Mouse (Mus musculus) forelimb bud, embryonic 11.5 days (tissue): ENCODE data around the gene Slc25a22.

Experiments used
- DNase-seq: peaks from one replicate; pipeline ENCODE4 v3.0.0-alpha.2; 2012; ENCODE audit warnings: low read depth, low spot score

The Slc25a22 gene

DNA sequence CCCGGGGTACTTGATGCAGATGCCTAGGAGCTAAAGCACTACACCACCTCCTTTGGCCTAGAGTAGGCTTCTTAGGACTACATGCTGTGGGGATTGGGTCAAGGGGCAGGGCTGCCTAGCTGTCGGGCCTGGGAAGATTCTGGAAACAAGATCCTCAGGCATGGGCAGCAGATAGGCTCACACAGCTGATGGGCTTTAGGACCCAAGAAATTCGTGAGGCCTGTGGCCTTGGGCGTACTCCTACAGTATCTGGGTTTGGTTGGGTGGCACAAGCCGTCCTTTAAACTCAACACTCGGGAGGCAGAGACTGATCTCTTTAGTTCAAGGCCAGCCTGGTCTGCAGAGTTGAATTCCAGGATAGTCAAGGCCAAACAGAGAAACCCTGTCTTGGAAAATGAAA, 34.5 kb upstream of the Slc25a22 start:
- DNase-seq, result no peak

DNA sequence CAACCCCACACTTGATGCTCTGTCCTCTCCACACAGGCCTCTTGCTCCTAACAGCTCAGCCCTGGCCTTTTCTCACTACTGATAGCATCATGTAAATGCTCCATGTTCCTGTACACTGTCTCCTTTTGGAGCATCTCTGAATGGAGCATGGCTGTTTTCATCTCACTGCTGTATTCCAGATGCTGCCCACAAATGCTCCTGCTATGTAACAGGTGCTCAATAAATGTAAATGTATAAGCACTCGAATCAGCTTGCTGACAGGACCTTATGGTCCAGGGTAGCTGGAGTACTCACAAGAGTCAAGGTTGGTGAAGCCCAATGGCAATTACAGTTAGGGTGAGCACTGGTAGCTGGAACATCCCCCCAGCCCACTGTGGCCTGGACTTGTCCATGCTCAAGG, 33.5 kb upstream of the Slc25a22 start:
- no peak for DNase-seq

GRCm38 (mm10) chr7:141470637-141470944, 32.9 kb upstream of the Slc25a22 start:
- no peak for DNase-seq

DNA sequence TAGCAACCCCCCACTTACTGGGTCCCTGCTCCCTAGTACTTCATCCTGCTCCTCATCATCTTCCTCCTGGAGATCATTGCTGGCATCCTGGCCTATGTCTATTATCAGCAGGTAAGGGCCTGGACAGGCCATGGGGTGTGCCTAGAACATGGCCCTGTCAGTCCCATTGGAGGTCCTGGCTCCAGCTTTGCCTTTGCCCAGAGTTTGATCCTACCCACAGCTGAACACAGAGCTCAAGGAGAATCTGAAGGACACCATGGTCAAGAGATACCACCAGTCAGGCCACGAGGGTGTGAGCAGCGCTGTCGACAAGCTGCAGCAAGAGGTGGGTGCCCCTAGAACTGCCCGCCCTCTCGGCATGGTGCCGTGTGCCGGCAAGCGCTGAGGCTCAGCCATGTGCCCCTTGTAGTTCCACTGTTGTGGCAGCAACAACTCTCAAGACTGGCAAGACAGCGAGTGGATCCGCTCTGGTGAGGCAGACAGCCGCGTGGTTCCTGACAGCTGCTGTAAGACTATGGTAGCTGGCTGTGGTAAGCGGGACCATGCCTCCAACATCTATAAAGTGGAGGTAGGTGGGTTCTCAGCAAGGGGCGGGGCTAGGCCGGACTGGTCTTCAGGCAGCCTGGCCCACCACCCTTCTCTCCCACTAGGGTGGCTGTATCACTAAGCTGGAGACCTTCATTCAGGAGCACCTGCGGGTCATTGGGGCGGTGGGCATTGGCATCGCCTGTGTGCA, 32.4 kb upstream of the Slc25a22 start:
- DNase-seq, result no peak

DNA sequence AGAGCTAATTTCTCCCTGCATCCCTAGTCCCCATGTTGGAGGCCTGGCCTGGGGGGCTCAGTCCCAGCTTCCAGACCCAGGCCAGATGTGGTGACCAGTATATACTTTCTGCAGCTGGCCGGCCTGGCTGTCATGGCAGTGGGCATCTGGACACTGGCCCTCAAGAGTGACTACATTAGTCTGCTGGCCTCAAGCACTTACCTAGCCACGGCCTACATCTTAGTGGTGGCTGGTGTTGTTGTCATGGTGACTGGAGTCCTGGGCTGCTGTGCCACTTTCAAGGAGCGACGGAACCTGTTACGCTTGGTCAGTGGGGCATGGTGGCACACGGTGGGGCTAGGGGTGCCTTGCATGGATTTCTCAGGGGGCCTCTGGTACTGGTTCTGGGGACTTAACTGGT, 31.7 kb upstream of the Slc25a22 start:
- DNase-seq, result no peak

GRCm38 (mm10) chr7:141468522-141469211, 31.0 kb upstream of the Slc25a22 start:
- DNase-seq, result peak; percentile 65

DNA sequence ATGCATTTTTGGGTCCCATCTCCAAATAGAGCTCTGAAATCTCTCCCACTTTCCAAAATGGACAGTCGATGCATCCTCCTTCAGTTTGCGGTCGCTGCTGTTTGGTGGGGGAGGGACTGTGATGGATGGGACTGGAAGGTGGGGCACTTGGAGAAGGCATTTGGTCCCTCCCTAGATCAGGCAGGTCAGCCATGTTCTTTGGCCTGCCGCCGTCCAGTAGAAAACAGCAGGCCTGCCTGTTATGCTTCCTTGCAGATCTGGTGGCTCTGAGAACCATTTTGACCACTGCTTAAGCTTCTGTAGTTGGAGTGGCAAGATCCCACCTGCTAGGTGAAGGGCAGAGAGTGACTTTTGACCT, 30.5 kb upstream of the Slc25a22 start:
- no peak for DNase-seq

DNA sequence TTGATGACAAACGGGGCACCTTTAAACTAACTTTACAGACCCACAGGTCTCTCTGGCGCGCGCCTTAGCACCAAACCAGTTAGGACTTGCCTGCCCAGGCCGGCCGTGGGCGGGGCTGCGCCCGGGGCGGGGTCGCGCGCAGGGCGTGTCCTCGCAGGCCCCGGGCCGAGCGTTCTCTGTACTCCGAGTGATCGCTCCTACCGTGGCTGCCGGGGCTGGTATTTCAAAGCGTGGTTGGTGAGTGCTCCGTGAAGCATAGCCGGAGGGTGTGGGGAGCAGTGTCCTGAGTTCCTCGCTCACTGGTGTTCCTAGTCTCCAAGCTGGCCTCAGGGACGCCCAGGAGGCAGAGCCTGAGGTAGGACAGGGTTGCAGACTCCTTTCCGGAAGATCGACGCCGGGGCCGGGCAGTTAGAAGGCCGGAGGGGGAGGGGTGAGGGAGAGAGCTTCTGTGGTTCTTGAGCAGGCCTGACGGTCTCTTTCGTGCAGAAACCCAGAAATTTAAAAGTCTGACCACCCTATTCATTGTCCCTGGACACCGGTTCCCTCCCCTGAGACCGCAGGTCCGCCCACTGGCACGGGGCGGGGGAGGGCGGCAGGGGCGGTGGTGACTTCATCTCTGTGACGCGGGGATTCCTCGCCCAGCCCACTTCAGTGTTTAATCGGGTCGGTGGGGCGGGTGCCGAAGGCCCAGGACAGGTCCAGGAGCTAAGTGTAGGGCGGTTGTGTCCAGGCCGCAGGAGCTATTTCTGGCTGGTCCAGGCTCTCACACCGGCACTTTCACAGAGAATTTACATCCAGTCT, 29.7 kb upstream of the Slc25a22 start, which contains the start of gene Cd151:
Gene Cd151, plus strand, starts transcription at position 163 of the 801 bp plus-strand sequence.
- DNase-seq, result peak; percentile 72

GRCm38 (mm10) chr7:141466607-141467148, 29.0 kb upstream of the Slc25a22 start:
- no peak for DNase-seq

- DNase-seq, result no peak
These were observed 28.3 kb upstream of the Slc25a22 start for GRCm38 (mm10) chr7:141466045-141466394.

DNA sequence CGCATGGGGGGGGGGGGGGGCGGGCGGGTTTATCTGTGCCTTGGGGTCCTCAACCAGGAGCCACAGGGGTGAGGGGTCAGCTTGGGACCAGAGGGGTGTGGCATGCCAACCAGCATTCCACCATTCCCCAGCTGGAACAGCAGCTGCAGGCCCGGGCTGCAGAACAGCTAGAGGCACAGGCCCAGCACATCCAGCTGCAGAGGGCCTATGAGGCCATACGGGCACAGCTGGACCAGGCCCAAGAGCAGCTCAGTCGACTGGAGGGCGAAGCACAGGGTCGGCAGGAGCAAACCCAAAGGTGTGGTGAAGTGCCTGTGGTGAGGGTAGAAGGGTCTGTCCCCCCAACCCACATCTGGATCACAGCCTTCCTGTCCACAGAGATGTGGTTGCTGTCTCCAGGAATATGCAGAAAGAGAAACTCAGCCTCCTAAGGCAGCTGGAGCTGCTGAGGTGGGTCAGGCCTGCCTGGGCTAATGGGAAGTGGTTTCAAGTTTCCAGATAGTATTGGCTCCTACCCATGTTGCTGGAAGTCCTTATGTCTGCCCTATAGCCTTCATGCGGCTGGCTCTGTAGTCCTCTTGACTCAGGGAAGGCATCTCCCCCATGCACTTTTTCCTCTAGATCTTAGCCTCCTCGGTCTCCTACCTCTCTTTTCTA, 27.8 kb upstream of the Slc25a22 start:
- no peak for DNase-seq

DNA sequence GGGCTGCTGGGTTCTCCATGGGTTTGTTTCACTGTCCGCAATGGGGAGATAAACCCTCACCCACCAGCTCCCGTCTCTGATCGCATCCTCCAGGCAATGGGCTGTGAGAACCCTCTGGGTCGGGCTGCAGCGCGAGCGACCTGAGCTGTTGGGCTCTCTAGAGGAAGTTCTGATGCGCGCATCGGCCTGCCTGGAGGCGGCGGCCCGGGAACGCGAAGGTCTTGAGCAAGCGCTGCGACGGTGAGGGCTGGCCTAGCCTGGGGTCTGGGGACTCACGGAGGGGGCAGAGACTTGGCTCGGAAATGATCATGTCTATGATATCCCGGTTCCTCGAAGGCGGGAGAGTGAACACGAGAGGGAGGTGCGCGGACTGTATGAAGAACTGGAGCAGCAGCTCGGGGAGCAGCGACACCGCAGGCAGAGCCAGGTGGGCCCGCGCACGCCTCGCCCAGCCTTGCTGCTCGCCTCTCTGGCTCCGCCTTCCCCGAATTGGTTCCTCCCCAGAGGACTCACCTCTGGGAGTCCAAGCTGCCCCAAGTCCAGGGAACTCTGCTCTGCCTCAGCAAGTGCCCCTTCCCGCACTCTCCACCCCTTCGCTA, 27.0 kb upstream of the Slc25a22 start:
- DNase-seq, result no peak

DNA sequence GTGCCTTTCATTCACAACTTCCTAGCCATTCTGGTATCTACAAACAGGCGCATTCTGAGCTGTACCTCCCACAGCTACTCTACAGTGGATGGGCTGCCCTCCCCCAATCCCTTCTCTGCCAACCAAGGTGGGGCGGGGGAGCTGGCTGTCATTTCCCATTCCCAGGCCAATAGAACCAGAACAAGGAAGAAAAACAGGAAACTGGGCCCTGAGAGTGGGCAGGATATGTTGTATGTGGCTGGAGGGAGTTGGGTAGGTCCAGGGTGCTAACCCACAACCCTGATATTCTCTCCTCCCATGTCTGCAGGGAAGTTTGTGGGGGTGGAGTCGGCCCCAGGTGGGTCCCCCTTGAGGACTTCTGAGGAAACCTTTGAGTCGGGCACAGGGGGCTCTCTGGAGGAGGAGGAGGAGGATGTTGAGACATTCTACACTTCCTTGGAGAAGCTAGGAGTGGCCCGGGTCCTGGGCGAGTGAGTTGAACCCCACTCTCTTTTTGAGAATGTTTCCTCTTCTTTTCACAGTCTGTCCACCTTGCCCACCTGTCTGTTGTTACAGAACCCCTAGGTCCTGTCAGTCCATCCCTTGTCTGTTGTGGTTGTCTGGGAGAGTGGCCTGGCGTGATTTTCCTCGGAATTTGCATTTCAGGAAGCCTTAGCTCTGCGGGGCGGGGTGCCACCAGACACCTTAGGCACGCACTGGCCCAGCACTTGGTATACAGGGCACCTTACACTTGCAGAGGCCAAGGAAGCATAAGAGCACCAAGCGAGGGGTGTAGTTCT, 26.3 kb upstream of the Slc25a22 start:
- DNase-seq, result no peak

DNA sequence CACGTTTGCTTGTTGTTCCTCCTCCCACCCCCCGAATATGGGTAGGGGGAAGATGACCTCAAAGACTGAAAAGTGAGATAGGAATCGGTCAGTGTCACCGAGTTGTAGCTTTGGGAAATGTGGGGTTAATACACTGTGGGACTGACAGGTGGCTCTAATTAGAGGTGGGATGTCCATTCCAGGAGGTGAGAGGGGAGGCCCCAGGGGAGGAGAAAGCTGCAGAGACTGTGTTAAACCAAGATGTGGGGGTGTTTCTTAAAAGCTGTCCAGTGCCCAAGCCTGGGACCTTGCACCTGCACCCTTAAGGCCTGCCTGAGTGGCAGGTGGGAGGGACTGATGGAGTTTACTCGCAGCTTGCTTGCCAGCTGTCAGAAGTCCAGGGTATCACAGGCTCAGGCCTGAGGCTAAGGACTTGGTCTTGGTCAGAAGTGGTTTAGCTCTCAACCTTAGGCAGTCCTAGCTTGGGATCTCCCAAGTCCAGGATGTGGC, 24.7 kb upstream of the Slc25a22 start:
- no peak for DNase-seq

DNA sequence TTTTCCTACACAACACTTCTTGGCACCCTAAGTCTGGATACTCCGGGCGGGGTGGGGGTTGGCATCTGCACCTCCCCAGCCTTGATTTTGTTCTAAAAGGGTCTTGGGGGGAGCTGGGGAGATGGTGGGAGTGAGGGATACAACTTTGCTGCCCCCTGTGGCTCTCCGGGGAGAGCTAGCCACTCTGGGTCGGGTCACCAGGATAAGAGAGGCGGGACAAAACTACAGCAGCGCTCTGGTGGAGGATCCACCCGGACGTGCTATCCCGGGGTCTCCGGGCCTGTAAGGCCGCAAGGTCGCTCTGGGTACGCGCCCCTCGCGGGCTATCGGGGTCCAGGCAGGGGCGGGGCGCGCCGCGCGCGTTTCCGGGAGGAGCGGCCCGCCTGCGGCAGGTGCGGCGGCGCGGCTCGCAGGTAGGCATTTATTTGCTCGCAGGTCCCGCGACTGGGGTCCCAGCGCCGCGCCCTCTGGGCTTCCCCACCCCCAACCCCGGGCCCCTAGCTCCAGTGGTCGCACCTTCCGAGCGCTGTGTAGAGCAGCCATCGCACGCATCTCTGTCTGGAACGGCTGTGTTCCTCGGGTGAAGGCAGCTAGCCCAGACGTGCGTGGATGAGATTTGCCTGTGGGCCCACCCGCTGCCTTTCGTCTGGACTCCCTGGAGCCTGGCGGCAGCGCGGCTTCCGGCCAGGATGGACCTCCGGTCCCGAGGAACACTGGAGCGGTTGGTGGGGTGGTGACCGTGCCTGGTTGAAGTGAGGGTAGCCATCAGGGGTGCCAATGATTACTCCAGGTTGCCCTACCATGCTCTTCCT, 24.0 kb upstream of the Slc25a22 start:
- DNase-seq, result no peak

- DNase-seq, result no peak
These were observed 22.9 kb upstream of the Slc25a22 start, which contains the start of gene Cracr2b for GRCm38 (mm10) chr7:141460391-141461113. Cracr2b (plus strand) TSS chr7:141461094.

DNA sequence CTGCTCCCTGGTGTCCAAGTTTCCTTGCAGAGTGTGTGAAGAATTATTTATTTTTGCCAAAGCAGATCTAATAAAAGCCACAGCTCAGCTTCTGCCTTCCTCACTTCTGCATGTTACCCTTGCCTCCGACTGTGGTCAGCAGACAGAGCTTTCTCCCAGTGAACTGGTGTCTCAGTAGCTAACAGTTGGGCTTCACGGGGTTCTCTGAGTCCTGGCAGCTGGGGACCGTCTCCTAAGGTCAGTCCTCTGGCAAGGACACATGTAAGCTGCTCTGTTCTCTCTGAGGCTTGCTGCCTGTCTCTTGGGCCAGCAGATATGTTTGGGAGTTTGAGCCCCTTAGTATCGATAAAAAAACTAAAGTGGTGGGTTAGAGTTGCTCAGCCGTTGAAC, 22.3 kb upstream of the Slc25a22 start:
- DNase-seq, result no peak

GRCm38 (mm10) chr7:141459301-141459711, 21.6 kb upstream of the Slc25a22 start:
- DNase-seq, result no peak

DNA sequence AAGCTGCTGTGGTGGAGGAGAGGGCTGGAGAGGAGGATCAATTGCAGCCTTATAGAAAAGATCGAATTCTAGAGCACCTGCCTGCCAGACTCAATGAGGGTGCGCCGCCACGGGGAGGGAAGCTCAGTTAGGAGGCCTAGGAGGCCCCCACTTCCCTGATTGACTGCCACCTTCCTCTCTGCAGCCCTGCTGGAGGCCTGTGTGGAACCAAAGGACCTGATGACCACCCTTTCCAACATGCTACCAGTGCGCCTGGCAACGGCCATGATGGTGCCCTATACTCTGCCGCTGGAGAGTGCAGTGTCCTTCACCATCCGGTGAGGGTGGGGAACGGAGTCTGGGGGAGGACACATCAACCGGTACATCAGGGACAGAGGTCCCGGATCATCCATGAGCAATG, 21.0 kb upstream of the Slc25a22 start:
- no peak for DNase-seq
